Mouse (Mus musculus) layer of hippocampus, adult 2 months (tissue): ENCODE results near the gene B230307C23Rik. TPM values are rescaled to one million over a fixed set of nuclear protein-coding genes. Genes with fewer than 3 reads are reported as not detected.
"Not testable (repeated sequence)": the region's sequence is repeated elsewhere in the genome, so short reads cannot be mapped to it uniquely, and the experiment has no call there.

Source experiments
- DNase-seq, 2 experiments: peaks; one replicate each; pipeline ENCODE4 v3.0.0; 2022; ENCODE audit warnings: low spot score in 2 of 2
- H3K27ac ChIP-seq: fragments of 200-600 bp; 2 replicates; pipeline ENCODE4 v1.8.1; 2022
- H3K4me3 ChIP-seq: fragments of 200-600 bp; 2 replicates; pipeline ENCODE4 v1.8.1; 2022; ENCODE audit warnings: mild to moderate bottlenecking
- CTCF ChIP-seq: fragments of 200-600 bp; conservative IDR thresholded peaks from 2 replicates; pipeline ENCODE4 v1.8.1; 2022; ENCODE audit warnings: antibody characterized with exemption, mild to moderate bottlenecking, moderate library complexity
- total RNA-seq, 2 experiments: library from RNA; stranded (reverse); gene quantifications; 2 replicates each; pipeline ENCODE4 v1.2.3; 2021

Gene B230307C23Rik
- total RNA-seq, 2 experiments from 2014 or later, result 24.0 to 25.4 TPM

GRCm38 (mm10) chr16:97963956-97964540 lies 33.1 kb upstream of the B230307C23Rik start:
- no peak overlapping the region for H3K27ac ChIP-seq
- no peak overlapping the region for H3K4me3 ChIP-seq
- DNase-seq, result no peak
- no peak for TF ChIP-seq CTCF

GRCm38 (mm10) chr16:97977277-97977676 lies 19.8 kb upstream of the B230307C23Rik start:
- Histone ChIP-seq H3K27ac (no peak overlapping the region), H3K4me3 (no peak overlapping the region)
- DNase-seq, result no peak
- no peak for TF ChIP-seq CTCF

GRCm38 (mm10) chr16:97977722-97978121 lies 19.4 kb upstream of the B230307C23Rik start:
- no peak for TF ChIP-seq CTCF
- no peak overlapping the region for H3K27ac ChIP-seq
- H3K4me3 ChIP-seq, result no peak overlapping the region
- no peak for DNase-seq

GRCm38 (mm10) chr16:97981362-97981761 lies 15.8 kb upstream of the B230307C23Rik start:
- no peak overlapping the region for H3K4me3 ChIP-seq
- TF ChIP-seq CTCF, result no peak
- no peak overlapping the region for H3K27ac ChIP-seq
- no peak for DNase-seq

- no peak overlapping the region for H3K27ac ChIP-seq
- DNase-seq, result no peak
- no peak for TF ChIP-seq CTCF
These were observed 12.5 kb upstream of the B230307C23Rik start for GRCm38 (mm10) chr16:97984589-97984988.

GRCm38 (mm10) chr16:97991517-97991916 lies 5.6 kb upstream of the B230307C23Rik start:
- TF ChIP-seq CTCF, result peak; percentile 40
- no peak overlapping the region for H3K4me3 ChIP-seq

More at GRCm38 (mm10) chr16:97984589-97984988, 12.5 kb upstream of the B230307C23Rik start:
- no peak overlapping the region for H3K4me3 ChIP-seq

GRCm38 (mm10) chr16:97992477-97992876 lies 4.6 kb upstream of the B230307C23Rik start:
- H3K4me3 ChIP-seq, H3K27ac ChIP-seq, DNase-seq: not testable (repeated sequence)

More at GRCm38 (mm10) chr16:97991517-97991916, 5.6 kb upstream of the B230307C23Rik start:
- H3K27ac ChIP-seq, result no peak overlapping the region
- no peak for DNase-seq

- H3K4me3 ChIP-seq, result peak overlapping the region; percentile 80
- peak in 1 of 2 experiments; percentile 2 for DNase-seq
- TF ChIP-seq CTCF, result no peak
- peak overlapping the region; percentile 87 for H3K27ac ChIP-seq
These were observed 1.1 kb upstream of the B230307C23Rik start for GRCm38 (mm10) chr16:97995849-97996615.

GRCm38 (mm10) chr16:97997383-97997731 lies 242 bp downstream of the B230307C23Rik start:
- H3K27ac ChIP-seq, result peak overlapping the region; percentile 87

GRCm38 (mm10) chr16:98022081-98022480 lies 25.0 kb downstream of the B230307C23Rik start:
- TF ChIP-seq CTCF, result no peak
- Histone ChIP-seq H3K4me3 (no peak overlapping the region), H3K27ac (no peak overlapping the region)
- DNase-seq, result no peak

More at GRCm38 (mm10) chr16:97997383-97997731, 242 bp downstream of the B230307C23Rik start:
- DNase-seq, result not testable (repeated sequence)
- H3K4me3 ChIP-seq, result peak overlapping the region; percentile 80

GRCm38 (mm10) chr16:98022657-98023345 lies 25.7 kb downstream of the B230307C23Rik start:
- H3K4me3 ChIP-seq, result no peak overlapping the region
- DNase-seq, result no peak
- TF ChIP-seq CTCF, result peak; percentile 64
- no peak overlapping the region for H3K27ac ChIP-seq

- H3K27ac ChIP-seq, DNase-seq, H3K4me3 ChIP-seq: not testable (repeated sequence)
These were observed 29.1 kb downstream of the B230307C23Rik start for GRCm38 (mm10) chr16:98026186-98026585.

- not testable (repeated sequence) for DNase-seq, H3K27ac ChIP-seq, H3K4me3 ChIP-seq
These were observed 37.9 kb downstream of the B230307C23Rik start for GRCm38 (mm10) chr16:98034971-98035370.
